Mouse (Mus musculus) cerebellum, postnatal 14 days (tissue): Measurements from ENCODE around the gene S100a16.

Experiments
- DNase-seq, 2 experiments: peaks; one replicate each; pipeline ENCODE4 v3.0.0; 2021; ENCODE audit warnings: mixed read lengths in 2 of 2

The S100a16 gene

DNA sequence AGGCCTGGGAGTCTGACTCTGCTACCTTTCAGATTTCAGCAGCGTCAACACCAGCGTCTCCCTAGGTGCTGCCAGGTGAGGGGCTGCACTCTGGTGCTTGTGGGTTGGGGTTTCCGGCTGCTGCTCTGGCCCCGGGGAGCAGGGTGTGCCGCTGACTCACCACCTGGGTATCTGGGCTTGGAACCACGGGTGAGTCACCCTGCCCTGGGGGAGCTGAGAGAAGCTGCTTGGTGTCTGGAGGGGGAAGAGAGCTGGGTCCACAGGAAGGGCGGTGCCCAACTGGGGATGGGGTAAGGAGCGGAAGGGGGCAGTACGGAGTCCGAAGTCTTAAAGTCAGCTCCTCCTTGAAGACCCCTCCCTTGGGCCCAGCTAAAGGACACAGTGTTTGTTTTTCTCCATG lies 49.9 kb downstream of the S100a16 start:
- DNase-seq, result no peak

GRCm38 (mm10) chr3:90587361-90588101 lies 50.5 kb downstream of the S100a16 start:
- no peak for DNase-seq

DNA sequence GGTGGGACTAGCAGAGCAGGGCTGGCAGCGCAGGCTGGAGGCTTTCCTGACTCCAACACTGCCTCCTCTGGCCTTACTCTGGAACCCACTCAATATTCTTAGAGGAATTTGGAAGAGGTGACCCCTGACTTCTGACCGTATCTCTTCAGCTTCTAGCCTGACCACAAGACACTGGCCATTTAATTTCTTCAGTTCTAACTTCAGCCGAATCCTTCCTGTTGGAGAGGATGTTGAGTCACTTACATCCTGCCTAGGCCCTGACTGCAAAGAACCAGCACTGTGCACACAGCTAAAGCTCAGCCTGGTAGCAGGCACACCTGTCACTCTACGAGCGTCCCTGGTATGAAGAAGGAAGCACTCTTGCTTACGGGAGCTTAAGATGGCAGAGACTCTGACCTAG lies 52.3 kb downstream of the S100a16 start:
- DNase-seq, result no peak

- DNase-seq, result no peak
Observed at GRCm38 (mm10) chr3:90589947-90590346, 52.9 kb downstream of the S100a16 start, which contains the start of gene S100a2. Gene S100a2, plus strand, starts transcription at chr3:90590247.
